Mouse (Mus musculus): ENCODE measurements around the gene Cd5.

- no peak for TF ChIP-seq EP300 (IDR thresholded peaks at IDR 0.05)
- TF ChIP-seq CTCF (IDR thresholded peaks at IDR 0.05): no peak
These were observed 4.2 kb downstream of the Cd5 start for GRCm38 (mm10) chr19:10734554-10734953.
